Mouse (Mus musculus): ENCODE measurements at regions not wholly inside any gene's neighbourhood (a gene's known extent, or its start where the extent isn't known, plus 50 kb on each side); places are given as distances from the start of the nearest gene placed in this dataset.

DNA sequence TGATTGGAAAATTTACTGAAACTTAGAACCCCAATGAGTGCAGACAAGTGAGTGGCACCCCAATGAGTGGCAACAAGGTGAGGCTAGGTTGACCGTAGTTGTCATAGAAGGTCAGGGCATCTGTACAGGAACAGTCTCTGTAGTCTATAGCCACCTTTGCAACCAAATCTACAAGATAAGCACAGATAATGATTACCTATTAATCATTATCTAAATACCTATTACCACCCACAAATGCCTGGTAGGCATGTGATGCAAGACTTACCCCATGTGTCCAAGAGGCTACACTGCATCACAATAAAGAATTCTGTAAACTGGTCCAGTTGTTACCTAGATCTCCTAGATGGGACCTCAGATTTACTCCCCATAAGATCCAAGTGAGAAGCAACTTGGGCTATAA is 778.7 kb downstream of the Cntnap5b start:
- DNase-seq = no peak

GRCm38 (mm10) chr1:100556937-100557336 is 784.4 kb downstream of the Cntnap5b start:
- DNase-seq = peak; percentile 38
